Mouse (Mus musculus) G1E (cell line): Measurements from ENCODE around the gene Krtap4-7. TPM values are rescaled to one million over a fixed set of nuclear protein-coding genes. Genes with fewer than 3 reads are reported as not detected.

Experiments
- polyA plus RNA-seq: library from polyadenylated mRNA; stranded (reverse); fragments of >175 nt; gene quantifications from 2 replicates; pipeline ENCODE4 v1.2.3, GENCODE M21; 2012
- total RNA-seq, 2 experiments: library from RNA; stranded (forward) in 1 of 2; stranded (reverse) in 1 of 2; fragments of 200-1000 nt in 1 of 2; fragments of >200 nt in 1 of 2; fragmentation: Nextera tagmentation in 1 of 2; gene quantifications; 2 replicates each; pipeline ENCODE4 v1.2.3; 2014 to 2017

Krtap4-7 gene
- total and polyA plus RNA-seq, 3 experiments = 0.33 TPM; not detected in 2

Other genes with a start within 250 kb of the Krtap4-7 start
Only the 20 nearest of the 38 such genes appear.
- gene Krt40, start 100.9 kb downstream of the Krtap4-7 start, total RNA-seq (2014; fragmentation: Nextera tagmentation) = not detected in 2 replicates
- gene Krt40, start 100.9 kb downstream of the Krtap4-7 start, total RNA-seq (2017) = 0.16 TPM in 1 of 2 replicates, not detected in the other
- gene Krt40, start 100.9 kb downstream of the Krtap4-7 start, polyA plus RNA-seq = not detected in 2 replicates
- gene Krtap3-3, start 93.2 kb downstream of the Krtap4-7 start, total RNA-seq (2014; fragmentation: Nextera tagmentation) = not detected in 2 replicates
- not detected in 2 replicates for gene Krtap3-3, start 93.2 kb downstream of the Krtap4-7 start, total RNA-seq (2017)
- not detected in 2 replicates for gene Krtap3-3, start 93.2 kb downstream of the Krtap4-7 start, polyA plus RNA-seq
- not detected in 2 replicates for gene Krtap3-2, start 87.2 kb downstream of the Krtap4-7 start, total RNA-seq (2014; fragmentation: Nextera tagmentation)
- 0.16 and 0.23 TPM in 2 replicates for gene Krtap3-2, start 87.2 kb downstream of the Krtap4-7 start, total RNA-seq (2017)
- gene Krtap3-2, start 87.2 kb downstream of the Krtap4-7 start, polyA plus RNA-seq = not detected in 2 replicates
- gene Gm11939, start 84.6 kb downstream of the Krtap4-7 start, total RNA-seq (2014; fragmentation: Nextera tagmentation) = not detected in 2 replicates
- not detected in 2 replicates for gene Gm11939, start 84.6 kb downstream of the Krtap4-7 start, total RNA-seq (2017)
- gene Gm11939, start 84.6 kb downstream of the Krtap4-7 start, polyA plus RNA-seq = not detected in 2 replicates
- not detected in 2 replicates for gene Krtap3-1, start 77.5 kb downstream of the Krtap4-7 start, total RNA-seq (2014; fragmentation: Nextera tagmentation)
- not detected in 2 replicates for gene Krtap3-1, start 77.5 kb downstream of the Krtap4-7 start, total RNA-seq (2017)
- gene Krtap3-1, start 77.5 kb downstream of the Krtap4-7 start, polyA plus RNA-seq = not detected in 2 replicates
- gene Krtap1-5, start 63.1 kb downstream of the Krtap4-7 start, total RNA-seq (2014; fragmentation: Nextera tagmentation) = not detected in 2 replicates
- gene Krtap1-5, start 63.1 kb downstream of the Krtap4-7 start, total RNA-seq (2017) = 0.11 and 0.12 TPM in 2 replicates
- gene Krtap1-5, start 63.1 kb downstream of the Krtap4-7 start, polyA plus RNA-seq = not detected in 2 replicates
- not detected in 2 replicates for gene Krtap1-4, start 60.4 kb downstream of the Krtap4-7 start, total RNA-seq (2014; fragmentation: Nextera tagmentation)
- 0.41 TPM in 1 of 2 replicates, not detected in the other for gene Krtap1-4, start 60.4 kb downstream of the Krtap4-7 start, total RNA-seq (2017)
- gene Krtap1-4, start 60.4 kb downstream of the Krtap4-7 start, polyA plus RNA-seq = not detected in 2 replicates
- gene Krtap1-3, start 52.8 kb downstream of the Krtap4-7 start, total RNA-seq (2014; fragmentation: Nextera tagmentation) = not detected in 2 replicates
- not detected in 2 replicates for gene Krtap1-3, start 52.8 kb downstream of the Krtap4-7 start, total RNA-seq (2017)
- gene Krtap1-3, start 52.8 kb downstream of the Krtap4-7 start, polyA plus RNA-seq = not detected in 2 replicates
- gene Krtap9-3, start 46.0 kb downstream of the Krtap4-7 start, total RNA-seq (2014; fragmentation: Nextera tagmentation) = not detected in 2 replicates
- 0.49 TPM in 1 of 2 replicates, not detected in the other for gene Krtap9-3, start 46.0 kb downstream of the Krtap4-7 start, total RNA-seq (2017)
- not detected in 2 replicates for gene Krtap9-3, start 46.0 kb downstream of the Krtap4-7 start, polyA plus RNA-seq
- gene Gm11938, start 40.8 kb downstream of the Krtap4-7 start, total RNA-seq (2014; fragmentation: Nextera tagmentation) = not detected in 2 replicates
- gene Gm11938, start 40.8 kb downstream of the Krtap4-7 start, total RNA-seq (2017) = not detected in 2 replicates
- not detected in 2 replicates for gene Gm11938, start 40.8 kb downstream of the Krtap4-7 start, polyA plus RNA-seq
- not detected in 2 replicates for gene Gm11937, start 33.9 kb downstream of the Krtap4-7 start, total RNA-seq (2014; fragmentation: Nextera tagmentation)
- gene Gm11937, start 33.9 kb downstream of the Krtap4-7 start, total RNA-seq (2017) = not detected in 2 replicates
- not detected in 2 replicates for gene Gm11937, start 33.9 kb downstream of the Krtap4-7 start, polyA plus RNA-seq
- not detected in 2 replicates for gene Krtap2-4, start 29.2 kb downstream of the Krtap4-7 start, total RNA-seq (2014; fragmentation: Nextera tagmentation)
- gene Krtap2-4, start 29.2 kb downstream of the Krtap4-7 start, total RNA-seq (2017) = not detected in 2 replicates
- not detected in 2 replicates for gene Krtap2-4, start 29.2 kb downstream of the Krtap4-7 start, polyA plus RNA-seq
- not detected in 2 replicates for gene Gm11562, start 23.7 kb downstream of the Krtap4-7 start, total RNA-seq (2014; fragmentation: Nextera tagmentation)
- gene Gm11562, start 23.7 kb downstream of the Krtap4-7 start, total RNA-seq (2017) = not detected in 2 replicates
- gene Gm11562, start 23.7 kb downstream of the Krtap4-7 start, polyA plus RNA-seq = not detected in 2 replicates
- not detected in 2 replicates for gene Krtap4-1, start 15.9 kb downstream of the Krtap4-7 start, total RNA-seq (2014; fragmentation: Nextera tagmentation)
- not detected in 2 replicates for gene Krtap4-1, start 15.9 kb downstream of the Krtap4-7 start, total RNA-seq (2017)
- gene Krtap4-1, start 15.9 kb downstream of the Krtap4-7 start, polyA plus RNA-seq = not detected in 2 replicates
- gene Krtap4-2, start 9.0 kb downstream of the Krtap4-7 start, total RNA-seq (2014; fragmentation: Nextera tagmentation) = not detected in 2 replicates
- not detected in 2 replicates for gene Krtap4-2, start 9.0 kb downstream of the Krtap4-7 start, total RNA-seq (2017)
- gene Krtap4-2, start 9.0 kb downstream of the Krtap4-7 start, polyA plus RNA-seq = not detected in 2 replicates
- not detected in 2 replicates for gene Gm11555, start 6.1 kb upstream of the Krtap4-7 start, total RNA-seq (2014; fragmentation: Nextera tagmentation)
- gene Gm11555, start 6.1 kb upstream of the Krtap4-7 start, total RNA-seq (2017) = not detected in 2 replicates
- gene Gm11555, start 6.1 kb upstream of the Krtap4-7 start, polyA plus RNA-seq = not detected in 2 replicates
- not detected in 2 replicates for gene Gm11563, start 14.9 kb upstream of the Krtap4-7 start, total RNA-seq (2014; fragmentation: Nextera tagmentation)
- gene Gm11563, start 14.9 kb upstream of the Krtap4-7 start, total RNA-seq (2017) = not detected in 2 replicates
- not detected in 2 replicates for gene Gm11563, start 14.9 kb upstream of the Krtap4-7 start, polyA plus RNA-seq
- not detected in 2 replicates for gene Krtap4-6, start 21.9 kb upstream of the Krtap4-7 start, total RNA-seq (2014; fragmentation: Nextera tagmentation)
- 0.12 TPM in 1 of 2 replicates, not detected in the other for gene Krtap4-6, start 21.9 kb upstream of the Krtap4-7 start, total RNA-seq (2017)
- gene Krtap4-6, start 21.9 kb upstream of the Krtap4-7 start, polyA plus RNA-seq = not detected in 2 replicates
- not detected in 2 replicates for gene Gm14190, start 46.7 kb upstream of the Krtap4-7 start, total RNA-seq (2014; fragmentation: Nextera tagmentation)
- not detected in 2 replicates for gene Gm14190, start 46.7 kb upstream of the Krtap4-7 start, total RNA-seq (2017)
- gene Gm14190, start 46.7 kb upstream of the Krtap4-7 start, polyA plus RNA-seq = not detected in 2 replicates
- gene Gm14180, start 90.2 kb upstream of the Krtap4-7 start, total RNA-seq (2014; fragmentation: Nextera tagmentation) = not detected in 2 replicates
- not detected in 2 replicates for gene Gm14180, start 90.2 kb upstream of the Krtap4-7 start, total RNA-seq (2017)
- gene Gm14180, start 90.2 kb upstream of the Krtap4-7 start, polyA plus RNA-seq = not detected in 2 replicates